Mouse (Mus musculus): ENCODE measurements around the gene Lctl. TPM values are rescaled to one million over a fixed set of nuclear protein-coding genes. Genes with fewer than 3 reads are reported as not detected.
"Not testable (repeated sequence)": the region's sequence is repeated elsewhere in the genome, so short reads cannot be mapped to it uniquely, and the experiment has no call there.

Lctl gene
- total RNA-seq, 2 experiments from 2014 or later = not detected

- intact Hi-C loops (cut with DNase I) = loop anchor here (5.0 kb wide), 1 partner anchor 73 kb away; the partner anchor contains the start of gene Map2k1
- DNase-seq = peak; percentile 91
Observed at GRCm38 (mm10) chr9:64178974-64179646, 62.2 kb downstream of the Lctl start, which contains the start of gene Snapc5. Snapc5 (plus strand) TSS chr9:64179274.

- DNase-seq; intact Hi-C loops (cut with DNase I): not testable (repeated sequence)
Observed at GRCm38 (mm10) chr9:64183295-64183694, 66.3 kb downstream of the Lctl start.

- intact Hi-C loops (cut with DNase I) = no loop called here
- DNase-seq = no peak
Observed at GRCm38 (mm10) chr9:64184166-64184840, 67.4 kb downstream of the Lctl start.

Other genes starting within 250 kb of the Lctl start
- 1 to 10 TPM; 2.0 to 2.3 TPM for gene Smad6, start 95.1 kb upstream of the Lctl start, total RNA-seq (2021)
- gene Zwilch, start 56.0 kb downstream of the Lctl start, total RNA-seq (2021) = 1 to 10 TPM; 7.9 to 8.0 TPM
- 100 to 1,000 TPM; 735 to 744 TPM for gene Rpl4, start 56.2 kb downstream of the Lctl start, total RNA-seq (2021)
- 10 to 100 TPM; 18.3 to 18.8 TPM for gene Snapc5, start 62.1 kb downstream of the Lctl start, total RNA-seq (2021)
- gene Uchl4, start 118.1 kb downstream of the Lctl start, total RNA-seq (2021) = 1 to 10 TPM; 7.1 to 7.3 TPM
- 10 to 100 TPM; 65.3 to 70.6 TPM for gene Map2k1, start 136.5 kb downstream of the Lctl start, total RNA-seq (2021)
- gene Tipin, start 164.4 kb downstream of the Lctl start, total RNA-seq (2021) = 10 to 100 TPM; 25.1 to 25.2 TPM
- gene Dis3l, start 224.1 kb downstream of the Lctl start, total RNA-seq (2021) = 10 to 100 TPM; 29.0 to 29.5 TPM